Mouse (Mus musculus) erythroblast, embryonic 14.5 days (primary cell): ENCODE measurements around the gene Tfrc. TPM values are rescaled to one million over a fixed set of nuclear protein-coding genes. Genes with fewer than 3 reads are reported as not detected.
A peak's percentile ranks its signal among the peaks of the same experiment; 100 is the strongest.

ENCODE experiments used
- H3K27me3 ChIP-seq: 2 replicates; pipeline ENCODE4 v1.6.1; 2012; ENCODE audit warnings: inconsistent platforms; ENCODE audit not compliant: control insufficient read depth
- H3K36me3 ChIP-seq: 2 replicates; pipeline ENCODE4 v1.6.1; 2012; ENCODE audit warnings: mild to moderate bottlenecking, inconsistent platforms; ENCODE audit not compliant: control insufficient read depth
- H3K4me1 ChIP-seq: 2 replicates; pipeline ENCODE4 v1.6.1; 2012; ENCODE audit warnings: inconsistent platforms; ENCODE audit not compliant: control insufficient read depth
- H3K4me3 ChIP-seq: replicated peaks from 2 replicates; pipeline ENCODE3; 2012; ENCODE audit warnings: moderate library complexity, mild to moderate bottlenecking, inconsistent platforms
- H3K9me3 ChIP-seq: 2 replicates; pipeline ENCODE4 v1.6.1; 2012; ENCODE audit warnings: low read length, inconsistent platforms, mixed read lengths; ENCODE audit not compliant: control insufficient read depth
- GATA1 ChIP-seq: IDR thresholded peaks from 2 replicates; pipeline ENCODE4 v1.6.1; 2012; ENCODE audit warnings: low read length, inconsistent platforms, mixed read lengths
- TAL1 ChIP-seq: IDR thresholded peaks from 3 replicates; pipeline ENCODE4 v1.6.1; 2012; ENCODE audit warnings: low read length, inconsistent platforms, mixed read lengths
- polyA plus RNA-seq: library from polyadenylated mRNA; stranded (reverse); fragments of >175 nt; gene quantifications from 2 replicates; pipeline ENCODE4 v1.2.3, GENCODE M21; 2012

Tfrc gene
- polyA plus RNA-seq, 1 experiment = 6.9 TPM

GRCm38 (mm10) chr16:32669243-32669642 is 60.5 kb downstream of the Tfrc start:
- no peak for TF ChIP-seq GATA1
- TF ChIP-seq TAL1 = no peak
- H3K4me3 ChIP-seq = no peak overlapping the region
- H3K36me3 ChIP-seq = peaks cover 91% of the 10 kb centered on the region
- peaks cover 92% of the 10 kb centered on the region for H3K4me1 ChIP-seq
- H3K9me3 ChIP-seq = no peaks in the 10 kb centered on the region
- no peaks in the 10 kb centered on the region for H3K27me3 ChIP-seq

GRCm38 (mm10) chr16:32670354-32671124 is 61.8 kb downstream of the Tfrc start:
- H3K36me3 ChIP-seq = peaks cover 92% of the 10 kb centered on the region
- H3K4me1 ChIP-seq = peaks cover 83% of the 10 kb centered on the region
- no peaks in the 10 kb centered on the region for H3K9me3 ChIP-seq
- TF ChIP-seq TAL1 (0 out of 3 replicates have a peak, but pooled peaks have one; percentile 30), GATA1 (peak; percentile 31; the same call in 1 of the 2 replicates)
- H3K27me3 ChIP-seq = no peaks in the 10 kb centered on the region
- no peak overlapping the region for H3K4me3 ChIP-seq

- no peak overlapping the region for H3K4me3 ChIP-seq
- H3K36me3 ChIP-seq = peaks cover 94% of the 10 kb centered on the region
- H3K9me3 ChIP-seq = no peaks in the 10 kb centered on the region
- H3K4me1 ChIP-seq = peaks cover 77% of the 10 kb centered on the region
- H3K27me3 ChIP-seq = no peaks in the 10 kb centered on the region
- no peak for TF ChIP-seq TAL1
Measured at GRCm38 (mm10) chr16:32671206-32671887, 62.6 kb downstream of the Tfrc start.

GRCm38 (mm10) chr16:32672250-32672649 is 63.5 kb downstream of the Tfrc start:
- no peaks in the 10 kb centered on the region for H3K27me3 ChIP-seq
- H3K9me3 ChIP-seq = no peaks in the 10 kb centered on the region
- H3K36me3 ChIP-seq = peaks cover 97% of the 10 kb centered on the region
- no peak for TF ChIP-seq GATA1
- TF ChIP-seq TAL1 = no peak
- H3K4me1 ChIP-seq = peaks cover 72% of the 10 kb centered on the region
- H3K4me3 ChIP-seq = peak overlapping the region; percentile 16

- H3K27me3 ChIP-seq = no peaks in the 10 kb centered on the region
- peaks cover 66% of the 10 kb centered on the region for H3K4me1 ChIP-seq
- H3K4me3 ChIP-seq = no peak overlapping the region
- no peak for TF ChIP-seq TAL1
- H3K9me3 ChIP-seq = no peaks in the 10 kb centered on the region
- H3K36me3 ChIP-seq = peaks cover 96% of the 10 kb centered on the region
Measured at GRCm38 (mm10) chr16:32672861-32673560, 64.3 kb downstream of the Tfrc start.

- Histone ChIP-seq H3K4me3 (no peak overlapping the region), H3K9me3 (no peaks in the 10 kb centered on the region), H3K27me3 (no peaks in the 10 kb centered on the region), H3K4me1 (peaks cover 66% of the 10 kb centered on the region), H3K36me3 (peaks cover 100% of the 10 kb centered on the region)
- TF ChIP-seq GATA1 (no peak), TAL1 (no peak)
Measured at GRCm38 (mm10) chr16:32674121-32674740, 65.5 kb downstream of the Tfrc start.

- H3K9me3 ChIP-seq = no peaks in the 10 kb centered on the region
- no peaks in the 10 kb centered on the region for H3K27me3 ChIP-seq
- peaks cover 97% of the 10 kb centered on the region for H3K36me3 ChIP-seq
- no peak for TF ChIP-seq TAL1
- no peak for TF ChIP-seq GATA1
- no peak overlapping the region for H3K4me3 ChIP-seq
- peaks cover 44% of the 10 kb centered on the region for H3K4me1 ChIP-seq
Measured at GRCm38 (mm10) chr16:32677040-32677700, 68.5 kb downstream of the Tfrc start.

- TF ChIP-seq TAL1 (no peak), GATA1 (no peak)
- peaks cover 97% of the 10 kb centered on the region for H3K36me3 ChIP-seq
- H3K9me3 ChIP-seq = no peaks in the 10 kb centered on the region
- H3K27me3 ChIP-seq = no peaks in the 10 kb centered on the region
- H3K4me1 ChIP-seq = peaks cover 40% of the 10 kb centered on the region
- no peak overlapping the region for H3K4me3 ChIP-seq
Measured at GRCm38 (mm10) chr16:32677903-32678302, 69.2 kb downstream of the Tfrc start.

- H3K36me3 ChIP-seq = peaks cover 95% of the 10 kb centered on the region
- peaks cover 36% of the 10 kb centered on the region for H3K4me1 ChIP-seq
- H3K9me3 ChIP-seq = no peaks in the 10 kb centered on the region
- TF ChIP-seq GATA1 (no peak), TAL1 (no peak)
- H3K27me3 ChIP-seq = no peaks in the 10 kb centered on the region
- H3K4me3 ChIP-seq = no peak overlapping the region
Measured at GRCm38 (mm10) chr16:32678812-32679211, 70.1 kb downstream of the Tfrc start.
